Mouse (Mus musculus): ENCODE results near the gene Wdr82. TPM values are rescaled to one million over a fixed set of nuclear protein-coding genes. Genes with fewer than 3 reads are reported as not detected.

The Wdr82 gene
- total and polyA plus RNA-seq, 3 experiments, result 70.4 to 131 (median 100) TPM

DNA sequence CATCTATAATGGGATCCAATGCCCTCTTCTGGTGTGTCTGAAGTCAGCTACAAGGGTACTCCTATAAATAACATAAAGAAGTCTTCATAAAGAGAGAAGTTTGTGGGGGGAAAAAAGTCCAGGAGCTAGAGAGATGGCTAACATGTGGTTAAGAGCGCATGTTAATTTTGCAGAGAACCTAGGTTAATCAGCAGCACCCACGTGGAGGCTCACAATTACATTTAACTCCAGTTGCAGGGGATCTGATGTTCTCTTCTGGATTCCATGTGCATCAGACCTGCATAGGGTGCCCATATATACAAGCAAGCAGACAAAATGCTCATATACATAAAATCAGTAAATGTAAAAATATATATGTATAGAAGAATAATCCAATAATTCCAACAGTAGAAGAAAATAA is 2.6 kb downstream of the Wdr82 start:
- dilution Hi-C loops (cut with MboI; ENCODE audit: extremely low pct_ligation_motif_present, extremely low pct_unique_long_range_greater_than_20kb, low sequenced_read_pairs) (no loop called here), in situ Hi-C loops (cut with MboI; ENCODE audit: low pct_ligation_motif_present, low pct_unique_long_range_greater_than_20kb, low sequenced_read_pairs) (no loop called here)
- Histone ChIP-seq H3K4me3 (replicated peaks in 1 of 3; ENCODE audit: low read depth in 2 of 3, low read length in 2 of 3, poor library complexity in 1 of 3) (peak overlapping the region; percentile 51 to 90 (median 79)), H3K4me1 (ENCODE audit: control insufficient read depth in 1 of 2, insufficient read depth in 2 of 2) (peaks cover 6 to 40% of the 10 kb centered on the region in 2 experiments; a peak in 3 of 4 replicates), H3K27me3 (replicated peaks) (no peaks in the 10 kb centered on the region), H3K79me2 (replicated peaks; ENCODE audit: control insufficient read depth, extremely low read depth, insufficient read depth, poor library complexity, severe bottlenecking) (peaks cover 70% of the 10 kb centered on the region), H3K36me3 (replicated peaks in 1 of 2; ENCODE audit: control insufficient read depth in 1 of 2, insufficient read depth in 1 of 2, low read length in 1 of 2) (peaks cover 19 to 34% of the 10 kb centered on the region in 2 experiments), H3K9me3 (replicated peaks; ENCODE audit: low read length) (no peaks in the 10 kb centered on the region), H3K27ac (ENCODE audit: insufficient read depth, low read depth) (no peak overlapping the region), H3K4me2 (ENCODE audit: insufficient read depth, low read depth, poor library complexity, severe bottlenecking) (peak overlapping the region; percentile 86), H3K9ac (ENCODE audit: insufficient read depth, low read depth) (peak overlapping the region; percentile 73; the same call in 1 of the 2 replicates)
- TF ChIP-seq CTCF (conservative IDR thresholded peaks at IDR 0.05 in 1 of 2, IDR thresholded peaks at IDR 0.05 in 1 of 2; ENCODE audit: low read depth in 2 of 2, low read length in 2 of 2) (peak in 1 of 2 experiments; percentile 26; a peak in 1 of 4 replicates), MAX (IDR thresholded peaks at IDR 0.05; ENCODE audit: low read length) (peak; percentile 70), MYC (IDR thresholded peaks at IDR 0.05; ENCODE audit: low read depth, low read length) (peak; percentile 79), MXI1 (IDR thresholded peaks at IDR 0.05; ENCODE audit: low read depth, low read length) (peak; percentile 85), IRF4 (IDR thresholded peaks at IDR 0.05; ENCODE audit: low read depth, low read length) (no peak), EP300 (IDR thresholded peaks at IDR 0.05; ENCODE audit: low read length) (no peak), CHD2 (IDR thresholded peaks at IDR 0.05; ENCODE audit: low read length) (no peak)
- DNase-seq (ENCODE audit: extremely low read depth), result no peak

DNA sequence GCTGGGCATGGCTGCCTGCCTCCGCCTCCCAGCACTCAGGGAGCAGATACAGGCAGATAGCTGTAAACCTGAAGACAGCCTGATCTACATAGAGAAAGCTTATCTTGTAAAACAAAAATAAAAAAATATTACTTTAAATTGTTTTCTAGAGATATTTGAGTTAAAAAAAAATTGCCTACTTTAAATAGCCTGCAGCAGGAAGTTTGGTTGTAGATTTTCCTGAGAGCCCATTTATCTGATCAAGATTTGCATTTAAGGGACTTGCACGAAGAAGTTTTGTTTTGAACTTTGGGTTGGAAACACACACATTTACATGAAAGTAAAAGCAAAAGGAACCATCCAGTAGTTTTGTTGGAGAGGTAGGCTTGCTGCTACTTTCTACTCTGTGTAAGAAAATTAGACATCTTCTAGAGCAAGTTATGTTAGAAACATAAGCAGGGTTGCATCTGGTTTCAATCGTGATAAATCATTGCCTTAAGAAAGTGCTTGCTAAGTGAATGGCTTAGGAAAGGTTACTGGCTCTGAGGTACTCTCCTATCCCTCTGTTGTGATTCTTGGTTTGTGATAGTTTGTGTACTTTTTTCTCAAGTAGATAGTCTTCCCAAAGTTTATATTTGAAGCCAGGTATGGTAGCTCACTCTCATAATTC is 4.9 kb downstream of the Wdr82 start:
- in situ Hi-C loops (cut with MboI; ENCODE audit: low pct_ligation_motif_present, low pct_unique_long_range_greater_than_20kb, low sequenced_read_pairs), result no loop called here
- H3K9ac ChIP-seq (ENCODE audit: insufficient read depth, low read depth), result no peak overlapping the region
- H3K36me3 ChIP-seq (replicated peaks in 1 of 2; ENCODE audit: control insufficient read depth in 1 of 2, insufficient read depth in 1 of 2, low read length in 1 of 2), result peaks cover 31 to 57% of the 10 kb centered on the region in 2 experiments
- no peak overlapping the region for H3K4me3 ChIP-seq (replicated peaks in 1 of 3; ENCODE audit: low read depth in 2 of 3, low read length in 2 of 3, poor library complexity in 1 of 3)
- DNase-seq (ENCODE audit: extremely low read depth), result no peak
- dilution Hi-C loops (cut with MboI; ENCODE audit: extremely low pct_ligation_motif_present, extremely low pct_unique_long_range_greater_than_20kb, low sequenced_read_pairs), result no loop called here
- TF ChIP-seq MEF2A (IDR thresholded peaks at IDR 0.05; ENCODE audit: borderline replicate concordance, low read depth, low read length) (no peak), BHLHE40 (IDR thresholded peaks at IDR 0.05; ENCODE audit: low read depth, low read length) (no peak), MYC (IDR thresholded peaks at IDR 0.05; ENCODE audit: low read depth, low read length) (no peak), SIN3A (IDR thresholded peaks at IDR 0.05; ENCODE audit: low read length) (0 out of 2 replicates have a peak, but pooled peaks have one; percentile 27), RCOR1 (conservative IDR thresholded peaks at IDR 0.05; ENCODE audit: low read depth, low read length) (no peak), ZC3H11A (IDR thresholded peaks at IDR 0.05; ENCODE audit: low read depth, low read length) (no peak), MAX (IDR thresholded peaks at IDR 0.05; ENCODE audit: low read length) (no peak), POLR2AphosphoS2 (IDR thresholded peaks at IDR 0.05; ENCODE audit: low read depth, low read length) (0 out of 2 replicates have a peak, but pooled peaks have one; percentile 36)
- H3K79me2 ChIP-seq (replicated peaks; ENCODE audit: control insufficient read depth, extremely low read depth, insufficient read depth, poor library complexity, severe bottlenecking), result peaks cover 83% of the 10 kb centered on the region
- H3K4me2 ChIP-seq (ENCODE audit: insufficient read depth, low read depth, poor library complexity, severe bottlenecking), result peak overlapping the region; percentile 63; the same call in 1 of the 2 replicates
- H3K27ac ChIP-seq (ENCODE audit: insufficient read depth, low read depth), result no peak overlapping the region
- H3K27me3 ChIP-seq (replicated peaks), result no peaks in the 10 kb centered on the region
- H3K9me3 ChIP-seq (replicated peaks; ENCODE audit: low read length), result no peaks in the 10 kb centered on the region
- H3K4me1 ChIP-seq (ENCODE audit: control insufficient read depth in 1 of 2, insufficient read depth in 2 of 2), result peaks cover 6 to 31% of the 10 kb centered on the region in 2 experiments; a peak in 3 of 4 replicates
